Mouse (Mus musculus): ENCODE results near the gene Ncbp1.

Gene Ncbp1

GRCm38 (mm10) chr4:46138287-46139222 is at the start of gene Ncbp1, which contains the start of gene Tstd2:
Gene Ncbp1, plus strand, starts transcription at chr4:46138613.
Gene Tstd2, minus strand, starts transcription at chr4:46138694.
- DNase-seq = peak; percentile 92

GRCm38 (mm10) chr4:46089524-46090125 is 48.8 kb upstream of the Ncbp1 start:
- no peak for DNase-seq

GRCm38 (mm10) chr4:46092429-46093076 is 45.9 kb upstream of the Ncbp1 start:
- DNase-seq = no peak

GRCm38 (mm10) chr4:46094916-46095825 is 43.2 kb upstream of the Ncbp1 start:
- no peak for DNase-seq

GRCm38 (mm10) chr4:46095826-46096159 is 42.6 kb upstream of the Ncbp1 start:
- DNase-seq = no peak

- DNase-seq = no peak
Measured at GRCm38 (mm10) chr4:46096546-46096945, 41.9 kb upstream of the Ncbp1 start.

- DNase-seq = no peak
Measured at GRCm38 (mm10) chr4:46097591-46097990, 40.8 kb upstream of the Ncbp1 start.

- DNase-seq = no peak
Measured at GRCm38 (mm10) chr4:46099132-46099531, 39.3 kb upstream of the Ncbp1 start.

GRCm38 (mm10) chr4:46100539-46100938 is 37.9 kb upstream of the Ncbp1 start:
- DNase-seq = no peak

- no peak for DNase-seq
Measured at GRCm38 (mm10) chr4:46101211-46101711, 37.2 kb upstream of the Ncbp1 start.

- no peak for DNase-seq
Measured at GRCm38 (mm10) chr4:46102078-46102769, 36.2 kb upstream of the Ncbp1 start.

GRCm38 (mm10) chr4:46110084-46110483 is 28.3 kb upstream of the Ncbp1 start:
- DNase-seq = no peak

- no peak for DNase-seq
Measured at GRCm38 (mm10) chr4:46111361-46111760, 27.1 kb upstream of the Ncbp1 start.

GRCm38 (mm10) chr4:46115308-46115707 is 23.1 kb upstream of the Ncbp1 start:
- DNase-seq = no peak

- DNase-seq = no peak
Measured at GRCm38 (mm10) chr4:46116544-46117175, 21.8 kb upstream of the Ncbp1 start.

- no peak for DNase-seq
Measured at GRCm38 (mm10) chr4:46117536-46117935, 20.9 kb upstream of the Ncbp1 start.

GRCm38 (mm10) chr4:46119514-46120094 is 18.8 kb upstream of the Ncbp1 start:
- DNase-seq = no peak

- DNase-seq = no peak
Measured at GRCm38 (mm10) chr4:46120767-46121166, 17.6 kb upstream of the Ncbp1 start.

GRCm38 (mm10) chr4:46123358-46123757 is 15.1 kb upstream of the Ncbp1 start:
- no peak for DNase-seq

GRCm38 (mm10) chr4:46126541-46126940 is 11.9 kb upstream of the Ncbp1 start:
- peak; percentile 80 for DNase-seq

All from right cerebral cortex, postnatal 4 days (tissue).